Mouse (Mus musculus) hindbrain, embryonic 15.5 days (tissue): ENCODE measurements around the gene Trip4. TPM values are rescaled to one million over a fixed set of nuclear protein-coding genes. Genes with fewer than 3 reads are reported as not detected.

Source experiments
- ATAC-seq: fragments of 200-750 bp; cut with Nextera tagmentation; 2 replicates; pipeline ENCODE4 v1.8.0; 2017; ENCODE audit warnings: low read depth, moderate number of reproducible peaks, moderate TSS enrichment; ENCODE audit not compliant: low FRiP score
- H3K27ac ChIP-seq: fragments of 300-500 bp; sonication (generic); replicated peaks from 2 replicates; pipeline ENCODE4 v1.5.1; 2015; ENCODE audit warnings: mild to moderate bottlenecking, inconsistent platforms
- H3K27me3 ChIP-seq: fragments of 300-500 bp; sonication (generic); 2 replicates; pipeline ENCODE4 v1.6.1; 2015; ENCODE audit warnings: control low read depth, inconsistent platforms
- H3K36me3 ChIP-seq: fragments of 300-500 bp; sonication (generic); 2 replicates; pipeline ENCODE4 v1.6.1; 2015; ENCODE audit warnings: control low read depth, inconsistent platforms
- H3K4me1 ChIP-seq: fragments of 300-500 bp; sonication (generic); replicated peaks from 2 replicates; pipeline ENCODE4 v1.6.1; 2015; ENCODE audit warnings: control low read depth, inconsistent platforms
- H3K4me2 ChIP-seq: fragments of 300-500 bp; sonication (generic); 2 replicates; pipeline ENCODE4 v1.6.1; 2015; ENCODE audit warnings: moderate library complexity, mild to moderate bottlenecking, inconsistent platforms
- H3K4me3 ChIP-seq: fragments of 300-500 bp; sonication (generic); 2 replicates; pipeline ENCODE4 v1.5.1; 2015; ENCODE audit warnings: mild to moderate bottlenecking, inconsistent platforms
- H3K9ac ChIP-seq: fragments of 300-500 bp; sonication (generic); 2 replicates; pipeline ENCODE4 v1.6.1; 2015; ENCODE audit warnings: inconsistent platforms
- H3K9me3 ChIP-seq: fragments of 300-500 bp; sonication (generic); 2 replicates; pipeline ENCODE4 v1.6.1; 2016; ENCODE audit warnings: control low read depth, inconsistent platforms
- WGBS: fragments of 180-500 bp; shearing (Covaris S2); methylation state at CpG from one replicate; pipeline ENCODE4 v1.1.7; 2015; 5-methylcytosine and 5-hydroxymethylcytosine counted together
- polyA plus RNA-seq: library from polyadenylated mRNA; unstranded; fragments of >200 nt; fragmentation: Nextera tagmentation; extraction: Ambion mirVana; gene quantifications from 2 replicates; pipeline ENCODE4 v1.2.1, GENCODE M21; 2015

The Trip4 gene
- polyA plus RNA-seq, 1 experiment from 2014 or later, result 31.6 TPM

DNA sequence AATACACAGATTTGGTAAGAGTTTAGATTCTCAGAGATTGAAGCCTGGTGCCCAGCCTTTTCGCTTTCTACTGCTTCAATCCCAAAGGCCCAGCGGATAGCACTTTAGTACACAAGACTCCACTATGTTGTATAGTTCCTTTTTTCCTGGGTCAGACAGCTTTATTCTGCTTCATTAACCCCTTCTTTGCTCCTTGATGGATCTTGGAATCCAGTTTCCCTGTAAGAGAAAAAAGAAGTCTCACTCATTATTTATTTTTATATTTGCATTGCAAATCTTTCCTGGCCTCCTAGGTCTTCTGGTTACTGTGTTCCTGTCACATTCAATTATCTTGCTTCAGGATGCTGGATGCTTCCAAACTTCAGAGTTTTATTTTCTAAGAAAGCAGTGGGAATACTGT lies 75.4 kb downstream of the Trip4 start:
- ATAC-seq, result no peak
- Histone ChIP-seq H3K36me3 (peaks cover 5% of the 10 kb centered on the region; the same call in 1 of the 2 replicates), H3K27ac (no peak overlapping the region), H3K27me3 (no peaks in the 10 kb centered on the region), H3K4me2 (no peak overlapping the region), H3K4me3 (no peak overlapping the region), H3K4me1 (peaks cover 14% of the 10 kb centered on the region), H3K9ac (no peak overlapping the region), H3K9me3 (no peaks in the 10 kb centered on the region)
- 21% methylated on average over 2 of the region's 2 CpGs for WGBS

DNA sequence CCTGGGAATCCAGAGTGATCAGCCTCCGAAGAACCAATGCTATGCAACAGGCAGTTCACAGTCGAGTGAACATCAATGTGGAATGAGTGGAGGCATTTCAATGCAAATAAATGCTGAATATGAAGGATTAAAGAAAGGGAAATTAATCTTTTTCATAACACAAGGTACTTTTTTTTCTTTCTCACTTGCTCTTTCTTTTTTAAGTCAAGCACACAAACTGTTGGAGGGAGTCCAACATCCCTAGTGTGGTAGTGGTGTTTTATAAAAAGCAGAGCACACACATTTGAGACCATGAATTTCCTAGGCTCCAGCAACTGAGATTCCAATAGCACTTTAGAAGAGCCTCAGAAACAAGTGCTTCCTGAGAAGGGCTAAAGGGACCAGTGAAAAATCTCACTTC lies 76.6 kb downstream of the Trip4 start:
- Histone ChIP-seq H3K4me3 (no peak overlapping the region), H3K9me3 (no peaks in the 10 kb centered on the region), H3K9ac (no peak overlapping the region), H3K36me3 (0 out of 2 replicates have a peak, but pooled peaks cover 3% of the 10 kb centered on the region), H3K27me3 (no peaks in the 10 kb centered on the region), H3K27ac (peak overlapping the region; percentile 34; the same call in 1 of the 2 replicates), H3K4me1 (peaks cover 19% of the 10 kb centered on the region), H3K4me2 (no peak overlapping the region)
- no peak for ATAC-seq
- 20% methylated on average over 2 of the region's 2 CpGs for WGBS

DNA sequence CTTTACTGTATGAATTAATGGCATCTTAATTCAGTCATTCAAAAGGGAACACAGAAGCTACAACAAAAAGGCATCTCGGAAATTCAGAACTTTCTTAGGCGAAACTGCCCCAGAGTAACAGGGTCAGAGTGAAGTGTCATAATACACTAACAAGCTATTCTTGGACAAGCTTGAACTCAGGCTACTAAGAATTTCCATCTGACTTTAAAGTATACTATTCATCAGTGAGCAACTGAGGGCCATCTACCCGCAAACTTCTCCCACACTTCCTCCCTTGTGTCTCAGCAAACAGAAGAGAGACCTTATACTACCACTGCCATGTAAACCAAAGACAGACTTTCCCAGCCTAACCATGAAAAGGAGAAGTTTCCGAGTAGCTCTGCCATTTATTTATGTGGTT lies 77.4 kb downstream of the Trip4 start:
- Histone ChIP-seq H3K36me3 (no peaks in the 10 kb centered on the region), H3K9ac (no peak overlapping the region), H3K4me1 (peaks cover 21% of the 10 kb centered on the region), H3K9me3 (no peaks in the 10 kb centered on the region), H3K4me3 (no peak overlapping the region), H3K27ac (no peak overlapping the region), H3K27me3 (no peaks in the 10 kb centered on the region), H3K4me2 (no peak overlapping the region)
- ATAC-seq, result no peak
- 46% methylated on average over 4 of the region's 4 CpGs for WGBS

DNA sequence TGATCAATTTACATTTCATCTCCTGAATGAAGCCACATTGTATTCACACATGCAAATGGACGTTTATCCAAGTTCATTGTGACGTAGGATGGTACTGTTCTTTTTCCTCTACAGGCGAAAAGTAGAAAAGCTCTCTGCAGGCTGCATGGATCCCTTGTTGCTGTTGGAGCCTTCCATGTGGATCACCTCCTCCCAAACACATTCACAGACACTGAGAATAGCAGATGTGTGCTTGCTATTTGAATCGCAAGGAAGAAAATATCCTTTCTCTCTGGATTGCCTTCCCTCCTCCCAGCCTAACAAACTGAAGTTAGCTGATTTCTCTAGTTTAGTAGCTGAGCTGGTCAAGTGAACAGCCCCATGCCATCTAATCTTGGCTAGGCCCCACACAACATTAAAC lies 78.3 kb downstream of the Trip4 start:
- 61% methylated on average over 4 of the region's 4 CpGs for WGBS

DNA sequence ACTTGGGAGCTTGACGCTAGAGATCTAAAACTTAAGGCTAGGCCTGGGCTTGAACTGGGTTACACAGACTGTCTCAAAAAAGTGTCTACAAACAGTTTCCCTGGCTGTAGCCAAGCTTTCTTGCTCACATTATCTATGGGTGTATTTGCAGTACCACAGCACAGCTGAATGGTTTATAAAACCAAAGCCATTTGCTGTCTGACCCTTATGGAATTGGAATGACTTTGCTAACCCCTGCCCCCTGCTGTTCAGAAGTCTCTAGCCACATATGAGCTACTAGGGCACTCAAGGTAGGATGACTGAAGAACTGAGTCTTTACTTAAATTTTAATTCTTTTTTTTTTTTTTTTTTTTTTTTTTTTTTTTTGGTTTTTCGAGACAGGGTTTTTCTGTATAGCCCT lies 79.2 kb downstream of the Trip4 start:
- Histone ChIP-seq H3K9ac (no peak overlapping the region), H3K4me3 (no peak overlapping the region), H3K9me3 (no peaks in the 10 kb centered on the region), H3K27ac (no peak overlapping the region), H3K4me2 (no peak overlapping the region), H3K36me3 (no peaks in the 10 kb centered on the region), H3K4me1 (peaks cover 38% of the 10 kb centered on the region), H3K27me3 (no peaks in the 10 kb centered on the region)
- 78% methylated on average over 2 of the region's 2 CpGs for WGBS
- no peak for ATAC-seq

More for the DNA sequence above, 78.3 kb downstream of the Trip4 start:
- Histone ChIP-seq H3K27me3 (no peaks in the 10 kb centered on the region), H3K27ac (no peak overlapping the region), H3K9me3 (no peaks in the 10 kb centered on the region), H3K36me3 (no peaks in the 10 kb centered on the region), H3K9ac (no peak overlapping the region), H3K4me3 (no peak overlapping the region), H3K4me2 (no peak overlapping the region), H3K4me1 (peaks cover 30% of the 10 kb centered on the region)
- ATAC-seq, result no peak

DNA sequence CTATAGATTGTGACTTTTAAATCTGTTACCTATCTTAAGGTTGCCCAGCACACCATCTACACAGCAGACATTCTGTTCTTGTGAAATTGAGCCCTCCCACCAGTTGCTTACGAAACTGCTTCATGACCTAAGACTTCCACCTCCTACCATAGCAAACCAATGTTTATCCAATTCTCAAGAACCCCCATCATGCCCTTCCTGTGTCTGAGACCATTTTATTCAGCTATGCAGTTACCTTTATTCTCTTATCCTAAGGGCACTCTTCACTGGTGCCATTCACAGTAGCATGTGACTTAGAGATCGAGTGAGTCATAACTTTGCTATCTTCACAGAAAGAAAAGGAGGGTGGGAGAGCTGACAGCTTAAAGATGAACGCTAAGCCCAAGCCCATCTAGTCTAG lies 80.1 kb downstream of the Trip4 start:
- Histone ChIP-seq H3K4me3 (peak overlapping the region; percentile 64; the same call in 1 of the 2 replicates), H3K27me3 (no peaks in the 10 kb centered on the region), H3K9me3 (no peaks in the 10 kb centered on the region), H3K4me2 (peak overlapping the region; percentile 62), H3K36me3 (no peaks in the 10 kb centered on the region), H3K4me1 (peaks cover 47% of the 10 kb centered on the region), H3K27ac (no peak overlapping the region), H3K9ac (no peak overlapping the region)
- no peak for ATAC-seq
- WGBS, result 48% methylated on average over 3 of the region's 3 CpGs

DNA sequence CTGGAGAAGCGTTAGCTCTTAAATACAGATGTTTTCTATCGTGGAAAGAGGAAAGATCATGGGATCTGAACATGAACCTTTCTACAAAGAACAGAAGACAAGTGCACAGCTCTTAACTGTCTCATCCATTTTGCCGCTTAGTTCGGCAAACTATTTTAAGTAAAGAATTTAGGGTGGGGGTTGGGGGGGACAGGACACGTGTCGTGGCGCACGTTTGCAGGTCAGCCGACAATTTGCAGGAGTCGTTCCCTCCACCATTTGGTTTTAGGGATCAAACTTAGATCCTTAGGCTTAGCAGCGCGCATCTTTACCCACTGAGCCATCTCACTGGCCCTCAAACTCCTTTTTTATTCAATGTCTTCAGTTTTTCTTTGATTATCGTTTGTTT lies 80.6 kb downstream of the Trip4 start:
- Histone ChIP-seq H3K4me2 (peak overlapping the region; percentile 62), H3K36me3 (no peaks in the 10 kb centered on the region), H3K4me3 (peak overlapping the region; percentile 64), H3K9ac (peak overlapping the region; percentile 96), H3K27me3 (no peaks in the 10 kb centered on the region), H3K4me1 (peaks cover 50% of the 10 kb centered on the region), H3K27ac (peak overlapping the region; percentile 99), H3K9me3 (no peaks in the 10 kb centered on the region)
- ATAC-seq, result no peak
- 2% methylated on average over 13 of the region's 13 CpGs for WGBS

DNA sequence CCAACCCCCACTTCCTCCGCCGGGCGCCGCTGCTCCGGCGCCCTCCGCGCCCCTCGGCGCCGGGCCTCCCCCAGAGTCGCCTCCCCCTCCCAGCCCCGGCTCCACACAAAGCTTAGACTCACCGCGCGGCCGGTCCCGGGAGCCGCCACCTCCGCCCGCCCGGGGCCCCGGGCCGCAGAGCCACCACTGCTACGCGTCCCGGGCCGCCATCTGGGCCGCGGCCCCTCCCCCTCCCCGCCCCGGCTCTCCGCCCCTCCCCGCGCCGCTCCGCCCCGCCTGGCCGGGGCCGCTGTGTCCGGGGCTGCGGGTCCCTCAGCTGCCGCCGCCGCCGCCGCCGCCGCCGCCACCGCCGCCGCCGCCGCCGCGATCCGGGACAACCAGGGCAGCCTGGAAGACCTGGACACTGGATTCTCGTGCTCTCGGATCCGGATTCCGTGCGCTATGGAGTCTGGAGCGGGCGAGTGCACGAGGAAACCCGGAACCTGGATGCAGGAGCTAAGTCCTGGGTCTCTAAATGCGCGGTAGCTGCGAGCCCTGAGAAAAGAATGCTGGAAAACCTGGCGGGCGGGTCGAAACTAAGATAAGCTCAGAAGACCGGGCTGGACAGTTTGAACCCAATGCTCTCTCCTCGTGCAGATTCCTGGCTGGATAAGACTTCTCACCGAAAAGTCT lies 81.1 kb downstream of the Trip4 start, which contains the start of gene Zfp609:
Gene Zfp609 (minus strand): TSS at position 221 of the 672 bp plus-strand sequence.
- peaks cover 51% of the 10 kb centered on the region for H3K4me1 ChIP-seq
- peak within 1 kb of the TSS; percentile 99 for H3K27ac ChIP-seq
- no peaks in the 10 kb centered on the region for H3K27me3 ChIP-seq
- no peaks in the 10 kb centered on the region for H3K9me3 ChIP-seq
- H3K4me3 ChIP-seq, result peak within 1 kb of the TSS; percentile 64
- ATAC-seq, result peak; percentile 90
- WGBS, result under 1% methylated on average over 35 of the region's 76 CpGs
- H3K4me2 ChIP-seq, result peak within 1 kb of the TSS; percentile 62
- peak within 1 kb of the TSS; percentile 96 for H3K9ac ChIP-seq
- H3K36me3 ChIP-seq, result no peaks in the 10 kb centered on the region

DNA sequence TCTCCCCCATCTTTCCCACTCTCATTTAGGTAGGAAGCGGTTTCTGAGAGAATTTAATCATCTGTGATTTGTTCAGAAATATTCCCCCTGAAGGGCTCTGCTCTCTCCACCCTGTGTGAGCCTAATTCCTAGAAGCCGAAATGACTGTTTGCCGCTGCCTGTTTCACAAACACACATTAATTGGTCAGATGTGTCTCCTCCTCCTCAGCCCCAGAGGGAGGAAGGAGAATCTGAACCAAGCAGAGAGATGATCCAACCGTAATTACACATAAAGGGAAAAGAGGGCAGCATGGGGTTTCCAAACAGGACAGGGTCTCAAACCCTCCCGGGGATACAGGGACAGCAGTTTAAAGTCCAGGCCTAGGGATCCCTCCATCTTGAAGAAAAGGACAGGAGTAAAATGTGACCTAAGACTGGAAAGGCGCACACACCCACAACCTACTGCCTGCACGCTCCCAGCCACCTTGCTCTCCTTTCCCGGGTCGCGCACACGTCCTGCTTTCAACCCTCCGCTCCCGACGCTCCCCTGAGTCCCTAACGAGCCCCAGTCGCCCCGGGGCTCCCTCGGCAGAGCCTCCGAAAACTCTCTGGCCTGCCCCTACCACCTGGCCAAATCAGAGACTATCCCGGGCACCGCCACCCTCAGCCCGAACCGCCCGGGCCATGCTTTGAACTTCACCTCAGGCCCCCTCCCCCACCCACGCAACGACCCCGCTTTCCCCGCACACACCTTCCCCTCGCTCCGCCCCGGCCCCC lies 81.8 kb downstream of the Trip4 start:
- Histone ChIP-seq H3K27me3 (no peaks in the 10 kb centered on the region), H3K9me3 (no peaks in the 10 kb centered on the region), H3K4me1 (peaks cover 47% of the 10 kb centered on the region), H3K36me3 (no peaks in the 10 kb centered on the region), H3K9ac (peak overlapping the region; percentile 96), H3K4me2 (peak overlapping the region; percentile 62), H3K4me3 (peak overlapping the region; percentile 64), H3K27ac (peak overlapping the region; percentile 99)
- WGBS, result under 1% methylated on average over 31 of the region's 31 CpGs
- ATAC-seq, result peak; percentile 58

DNA sequence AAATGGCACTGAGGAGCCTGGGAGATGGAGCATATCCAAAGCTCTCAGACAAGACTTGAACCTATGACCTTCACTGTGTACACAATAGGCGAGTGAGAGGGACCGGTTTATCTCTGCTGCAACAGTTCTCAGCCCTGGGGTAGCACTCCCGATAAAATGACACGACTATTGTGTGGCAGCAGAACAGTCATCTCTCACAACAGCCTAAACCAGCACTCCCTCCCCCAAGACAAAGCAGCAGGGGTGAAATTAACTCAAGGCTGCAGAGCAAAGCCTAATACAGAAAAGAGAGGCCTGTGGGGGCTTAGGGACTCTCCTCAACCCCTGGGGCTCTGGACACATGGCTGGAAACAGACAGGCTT lies 82.4 kb downstream of the Trip4 start:
- Histone ChIP-seq H3K4me2 (peak overlapping the region; percentile 62), H3K9ac (peak overlapping the region; percentile 96), H3K4me3 (peak overlapping the region; percentile 64), H3K36me3 (no peaks in the 10 kb centered on the region), H3K27ac (peak overlapping the region; percentile 99), H3K9me3 (no peaks in the 10 kb centered on the region), H3K4me1 (peaks cover 47% of the 10 kb centered on the region), H3K27me3 (no peaks in the 10 kb centered on the region)
- WGBS, result 0% methylated on average over 4 of the region's 4 CpGs
- ATAC-seq, result peak; percentile 17; the same call in 1 of the 2 replicates

DNA sequence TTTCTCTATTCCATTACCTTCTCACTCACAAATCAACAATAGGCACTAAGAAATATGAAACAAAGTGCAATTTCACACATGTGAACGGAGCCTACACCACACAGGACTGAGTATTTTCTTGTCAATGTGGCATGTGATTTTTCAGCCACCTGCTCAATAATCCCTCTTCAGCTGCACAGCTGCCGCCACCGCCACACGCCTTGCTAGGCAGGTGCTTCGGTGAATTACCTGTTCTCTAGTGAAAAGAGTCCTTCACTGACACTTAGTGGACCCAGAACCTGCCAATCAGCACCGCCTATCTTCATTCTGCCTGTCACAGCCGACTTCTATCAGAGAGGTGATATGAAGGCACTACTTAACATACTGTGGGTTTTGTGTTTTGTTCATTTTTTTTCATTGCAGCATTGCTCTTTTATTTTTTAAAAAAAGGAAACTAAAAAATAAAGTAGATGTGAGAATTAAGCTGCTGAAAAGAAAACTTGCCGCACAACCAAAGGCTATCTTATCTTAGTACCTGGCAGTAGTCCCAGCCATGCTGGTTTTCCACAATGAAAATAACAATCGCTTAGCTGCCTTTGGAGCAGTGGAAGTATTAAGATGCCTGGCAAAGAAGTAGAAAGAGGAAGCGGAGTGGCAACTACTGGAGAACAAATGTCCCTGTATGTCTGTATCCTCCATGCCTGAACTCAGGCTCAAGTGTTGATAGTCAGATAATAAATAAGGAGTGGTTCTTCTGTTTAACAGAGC lies 84.7 kb downstream of the Trip4 start:
- Histone ChIP-seq H3K4me1 (peaks cover 57% of the 10 kb centered on the region), H3K27ac (0 out of 2 replicates have a peak overlapping the region, but pooled peaks have one; percentile 20), H3K27me3 (no peaks in the 10 kb centered on the region), H3K36me3 (no peaks in the 10 kb centered on the region), H3K4me2 (peak overlapping the region; percentile 32), H3K9ac (no peak overlapping the region), H3K4me3 (no peak overlapping the region), H3K9me3 (no peaks in the 10 kb centered on the region)
- WGBS, result 29% methylated on average over 10 of the region's 10 CpGs
- ATAC-seq, result no peak

DNA sequence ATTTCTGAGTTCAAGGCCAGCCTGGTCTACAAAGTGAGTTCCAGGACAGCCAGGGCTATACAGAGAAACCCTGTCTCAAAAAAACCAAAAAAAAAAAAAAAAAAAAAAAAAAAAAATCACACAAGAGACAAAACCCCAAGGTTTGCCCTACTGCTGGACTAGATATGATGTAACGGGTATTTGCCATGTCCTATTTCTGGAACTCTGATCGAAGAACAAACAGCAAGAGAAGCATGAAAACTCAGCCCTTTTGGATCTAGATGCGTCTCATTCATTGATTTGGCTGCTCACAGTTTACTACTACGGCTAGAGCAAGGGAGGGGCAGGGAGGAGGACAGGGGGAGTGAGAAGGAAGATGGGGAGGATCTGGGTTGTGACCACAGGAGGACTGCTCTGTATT lies 86.6 kb downstream of the Trip4 start:
- Histone ChIP-seq H3K36me3 (no peaks in the 10 kb centered on the region), H3K4me2 (no peak overlapping the region), H3K27me3 (no peaks in the 10 kb centered on the region), H3K4me1 (peaks cover 56% of the 10 kb centered on the region), H3K9ac (no peak overlapping the region), H3K27ac (no peak overlapping the region), H3K9me3 (no peaks in the 10 kb centered on the region), H3K4me3 (no peak overlapping the region)
- ATAC-seq, result no peak
- 75% methylated on average over 4 of the region's 4 CpGs for WGBS
